Mouse (Mus musculus): Measurements from ENCODE around the gene Timm8a2.

The Timm8a2 gene

GRCm38 (mm10) chr14:122034451-122034850 is at the start of gene Timm8a2:
Gene Timm8a2 (plus strand): TSS chr14:122034674.
- DNase-seq, result no peak

GRCm38 (mm10) chr14:121985477-121985876 is 49.0 kb upstream of the Timm8a2 start:
- no peak for DNase-seq

GRCm38 (mm10) chr14:121986028-121986427 is 48.4 kb upstream of the Timm8a2 start:
- DNase-seq, result no peak

- DNase-seq, result no peak
Observed at GRCm38 (mm10) chr14:121987287-121987686, 47.2 kb upstream of the Timm8a2 start.

GRCm38 (mm10) chr14:121987691-121988090 is 46.8 kb upstream of the Timm8a2 start:
- no peak for DNase-seq

- no peak for DNase-seq
Observed at GRCm38 (mm10) chr14:121989331-121989730, 45.1 kb upstream of the Timm8a2 start.

- no peak for DNase-seq
Observed at GRCm38 (mm10) chr14:121989869-121990268, 44.6 kb upstream of the Timm8a2 start.

- no peak for DNase-seq
Observed at GRCm38 (mm10) chr14:121990897-121991296, 43.6 kb upstream of the Timm8a2 start.

- DNase-seq, result no peak
Observed at GRCm38 (mm10) chr14:121991921-121992320, 42.6 kb upstream of the Timm8a2 start.

- no peak for DNase-seq
Observed at GRCm38 (mm10) chr14:121992395-121993280, 41.8 kb upstream of the Timm8a2 start.

- DNase-seq, result no peak
Observed at GRCm38 (mm10) chr14:121993616-121994015, 40.9 kb upstream of the Timm8a2 start.

- DNase-seq, result no peak
Observed at GRCm38 (mm10) chr14:121994171-121994700, 40.2 kb upstream of the Timm8a2 start.

- DNase-seq, result no peak
Observed at GRCm38 (mm10) chr14:121994846-121995556, 39.5 kb upstream of the Timm8a2 start.

GRCm38 (mm10) chr14:121995557-121995870 is 39.0 kb upstream of the Timm8a2 start:
- DNase-seq, result no peak

GRCm38 (mm10) chr14:121996786-121997185 is 37.7 kb upstream of the Timm8a2 start:
- no peak for DNase-seq

- no peak for DNase-seq
Observed at GRCm38 (mm10) chr14:121999455-121999854, 35.0 kb upstream of the Timm8a2 start.

GRCm38 (mm10) chr14:122000346-122001105 is 33.9 kb upstream of the Timm8a2 start:
- no peak for DNase-seq

GRCm38 (mm10) chr14:122002224-122002623 is 32.2 kb upstream of the Timm8a2 start:
- DNase-seq, result no peak

- no peak for DNase-seq
Observed at GRCm38 (mm10) chr14:122003812-122004211, 30.7 kb upstream of the Timm8a2 start.

- no peak for DNase-seq
Observed at GRCm38 (mm10) chr14:122008261-122008660, 26.2 kb upstream of the Timm8a2 start.

- DNase-seq, result no peak
Observed at GRCm38 (mm10) chr14:122009502-122009901, 25.0 kb upstream of the Timm8a2 start.

GRCm38 (mm10) chr14:122010301-122010700 is 24.2 kb upstream of the Timm8a2 start:
- no peak for DNase-seq

GRCm38 (mm10) chr14:122011768-122012167 is 22.7 kb upstream of the Timm8a2 start:
- DNase-seq, result no peak
